Mouse (Mus musculus) thymus, adult 2 months (tissue): ENCODE measurements at regions not wholly inside any gene's neighbourhood (a gene's known extent, or its start where the extent isn't known, plus 50 kb on each side); places are given as distances from the start of the nearest gene placed in this dataset.

Source experiments
- CTCF ChIP-seq: fragments of 200-500 bp; IDR thresholded peaks from 2 replicates; pipeline ENCODE4 v1.5.1; 2012; ENCODE audit warnings: mild to moderate bottlenecking, control low read depth, low read length, moderate library complexity, borderline replicate concordance; ENCODE audit not compliant: control insufficient read depth, poor library complexity, insufficient read depth; ENCODE audit errors: extremely low read depth
- POLR2A ChIP-seq: fragments of 200-500 bp; IDR thresholded peaks from 2 replicates; pipeline ENCODE4 v1.6.1; 2012; ENCODE audit warnings: mild to moderate bottlenecking, low read length, control low read depth, moderate library complexity; ENCODE audit not compliant: control insufficient read depth, poor library complexity, insufficient read depth; ENCODE audit errors: extremely low read depth

DNA sequence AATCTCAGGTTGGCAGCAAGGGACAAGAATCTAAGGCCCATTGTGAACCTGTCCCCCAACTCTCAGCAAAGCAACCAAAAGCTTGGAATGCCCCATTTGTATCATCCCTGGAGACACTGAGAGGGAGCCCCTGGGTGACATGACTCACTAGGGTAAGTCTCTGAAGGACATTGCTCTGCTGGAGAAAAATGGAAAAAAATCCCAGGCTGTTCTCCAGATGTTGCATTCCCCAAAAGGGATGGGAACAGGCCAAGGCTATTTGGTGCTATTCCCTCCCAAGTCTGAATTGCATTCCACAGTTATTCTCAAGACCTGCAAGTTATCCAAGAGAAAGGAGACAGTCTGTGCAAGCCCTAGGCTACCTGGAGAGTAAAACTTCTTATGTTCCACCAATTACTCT is 77.7 kb downstream of the Rbm43 start:
- TF ChIP-seq CTCF = no peak
- no peak for TF ChIP-seq POLR2A
